Mouse (Mus musculus): ENCODE results near the gene Tgm2.

The Tgm2 gene

GRCm38 (mm10) chr2:158139628-158140027, 6.6 kb downstream of the Tgm2 start:
- no peak for DNase-seq

GRCm38 (mm10) chr2:158138778-158139177, 7.5 kb downstream of the Tgm2 start:
- no peak for DNase-seq

GRCm38 (mm10) chr2:158137771-158138170, 8.5 kb downstream of the Tgm2 start:
- DNase-seq = no peak

- DNase-seq = peak; percentile 82
Measured at GRCm38 (mm10) chr2:158136205-158136604, 10.0 kb downstream of the Tgm2 start.

- DNase-seq = no peak
Measured at GRCm38 (mm10) chr2:158133050-158133449, 13.2 kb downstream of the Tgm2 start.

- no peak for DNase-seq
Measured at GRCm38 (mm10) chr2:158132320-158132719, 13.9 kb downstream of the Tgm2 start.

- no peak for DNase-seq
Measured at GRCm38 (mm10) chr2:158131197-158131835, 14.9 kb downstream of the Tgm2 start.

GRCm38 (mm10) chr2:158130391-158130986, 15.7 kb downstream of the Tgm2 start:
- DNase-seq = peak; percentile 99

- peak; percentile 70 for DNase-seq
Measured at GRCm38 (mm10) chr2:158129291-158130002, 16.8 kb downstream of the Tgm2 start.

GRCm38 (mm10) chr2:158128461-158129130, 17.6 kb downstream of the Tgm2 start:
- DNase-seq = no peak

- no peak for DNase-seq
Measured at GRCm38 (mm10) chr2:158127872-158128271, 18.4 kb downstream of the Tgm2 start.

GRCm38 (mm10) chr2:158127245-158127644, 19.0 kb downstream of the Tgm2 start:
- no peak for DNase-seq

- peak; percentile 82 for DNase-seq
Measured at GRCm38 (mm10) chr2:158122814-158123213, 23.4 kb downstream of the Tgm2 start.

- peak; percentile 88 for DNase-seq
Measured at GRCm38 (mm10) chr2:158121645-158122326, 24.4 kb downstream of the Tgm2 start.

GRCm38 (mm10) chr2:158120868-158121267, 25.4 kb downstream of the Tgm2 start:
- DNase-seq = no peak

GRCm38 (mm10) chr2:158120211-158120610, 26.0 kb downstream of the Tgm2 start:
- DNase-seq = no peak

- no peak for DNase-seq
Measured at GRCm38 (mm10) chr2:158119145-158119544, 27.1 kb downstream of the Tgm2 start.

GRCm38 (mm10) chr2:158116653-158117052, 29.6 kb downstream of the Tgm2 start:
- no peak for DNase-seq

GRCm38 (mm10) chr2:158115838-158116453, 30.3 kb downstream of the Tgm2 start:
- no peak for DNase-seq

GRCm38 (mm10) chr2:158114931-158115330, 31.3 kb downstream of the Tgm2 start:
- DNase-seq = no peak

GRCm38 (mm10) chr2:158113591-158114257, 32.5 kb downstream of the Tgm2 start:
- peak; percentile 97 for DNase-seq

- no peak for DNase-seq
Measured at GRCm38 (mm10) chr2:158109516-158109915, 36.7 kb downstream of the Tgm2 start.
